Mouse (Mus musculus) right cerebral cortex, adult 2 months (tissue): Measurements from ENCODE around the gene Clps.

Source experiments
- DNase-seq, 2 experiments: peaks; one replicate each; pipeline ENCODE4 v3.0.0; 2021 to 2022; ENCODE audit warnings: low spot score in 2 of 2

The Clps gene

DNA sequence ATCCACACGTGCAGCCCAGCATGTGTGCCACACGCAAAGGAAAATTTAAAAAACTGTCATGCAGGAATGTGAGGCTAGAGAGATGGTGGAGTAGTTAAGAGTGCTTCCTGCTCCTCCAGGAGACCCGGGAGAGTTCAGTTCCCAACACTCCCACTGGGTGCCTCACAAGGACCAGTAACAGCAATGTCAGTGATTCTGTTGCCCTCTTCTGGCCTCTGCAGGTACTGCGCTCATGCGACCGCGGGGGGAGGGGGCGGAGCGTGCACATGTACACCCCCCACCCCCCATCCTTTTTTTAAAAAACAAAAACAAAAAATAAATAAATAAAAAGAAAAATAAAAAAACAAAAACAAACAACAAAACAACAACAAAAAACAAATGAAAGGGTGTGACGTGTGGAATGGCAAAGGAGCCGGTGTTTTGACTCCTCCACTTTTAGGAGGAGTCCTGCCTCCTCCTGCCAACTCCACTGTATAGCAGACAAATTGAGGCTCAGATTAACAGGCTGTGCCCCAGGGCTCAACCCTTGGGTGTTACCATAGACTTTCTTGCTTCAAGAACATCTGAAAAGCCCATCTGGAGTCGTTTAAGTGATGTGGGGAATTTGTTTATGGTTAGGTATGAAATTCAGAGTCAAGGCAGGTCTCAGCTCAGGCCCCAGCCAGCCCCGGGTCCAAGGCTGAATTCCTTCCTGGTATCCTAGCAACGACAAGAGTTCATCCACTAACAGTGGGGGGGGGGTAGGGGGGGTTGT lies 7.3 kb downstream of the Clps start:
- DNase-seq = peak; percentile 77 to 79

DNA sequence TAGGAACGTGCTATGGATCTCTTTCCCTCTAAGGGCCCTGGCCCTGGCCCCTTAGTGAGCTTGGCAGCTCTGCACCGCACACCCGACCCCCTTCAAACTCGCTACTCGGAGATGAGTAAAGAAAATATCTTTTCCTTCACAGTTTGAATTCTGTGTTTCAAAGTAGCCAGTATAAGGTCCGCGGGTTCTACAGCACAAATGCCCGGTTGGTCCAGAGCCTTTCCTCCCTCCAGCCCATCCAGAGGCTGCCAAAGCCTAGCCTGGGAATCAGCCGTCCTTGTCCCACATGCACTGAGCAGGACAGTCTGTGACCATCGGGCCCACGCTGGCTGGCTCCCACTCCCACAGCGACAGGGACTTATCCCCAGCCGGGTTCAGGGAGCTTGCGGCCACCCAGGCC lies 11.5 kb downstream of the Clps start, which contains the start of gene Clpsl2:
Clpsl2 (plus strand) TSS at position 301 of the 400 bp plus-strand sequence.
- no peak for DNase-seq

DNA sequence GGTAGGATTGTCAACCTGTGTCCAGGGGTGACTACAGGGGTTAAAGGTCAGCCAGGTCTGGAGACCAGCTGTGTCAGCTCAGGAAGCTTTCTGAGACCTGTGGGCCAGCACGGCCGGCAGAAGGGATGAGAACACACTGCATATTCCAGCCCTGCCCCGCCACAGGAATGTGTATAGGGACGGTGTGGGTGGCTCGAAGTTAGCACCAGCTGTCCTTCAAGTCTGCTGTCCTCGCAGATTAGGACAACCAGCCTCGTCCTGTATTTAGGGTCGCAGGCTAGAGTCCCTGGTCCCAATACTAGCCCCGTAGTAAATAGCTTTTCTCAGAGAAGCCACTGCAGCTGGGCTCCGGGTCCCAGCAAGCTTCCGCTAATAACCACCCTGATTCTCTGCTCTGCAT lies 12.0 kb downstream of the Clps start:
- DNase-seq = no peak

DNA sequence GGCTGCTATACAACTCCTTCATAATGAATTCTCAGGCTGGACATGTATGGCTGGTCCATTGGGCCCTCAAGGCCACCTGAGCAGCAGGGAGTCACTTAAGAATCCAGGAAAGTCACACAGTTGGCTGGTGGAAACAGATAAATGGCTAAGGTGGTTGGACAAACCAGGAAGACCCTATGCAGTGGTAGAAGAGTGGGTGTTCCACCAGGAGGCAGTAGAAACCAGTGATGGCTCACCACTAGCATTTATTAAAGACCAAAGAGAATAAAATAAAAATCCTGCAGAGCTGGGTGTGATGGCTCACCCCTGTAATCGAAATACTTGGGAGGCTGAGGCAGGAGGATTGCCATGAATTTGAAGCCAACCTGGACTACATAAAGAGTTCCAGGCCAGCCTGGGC lies 13.6 kb downstream of the Clps start:
- no peak for DNase-seq

DNA sequence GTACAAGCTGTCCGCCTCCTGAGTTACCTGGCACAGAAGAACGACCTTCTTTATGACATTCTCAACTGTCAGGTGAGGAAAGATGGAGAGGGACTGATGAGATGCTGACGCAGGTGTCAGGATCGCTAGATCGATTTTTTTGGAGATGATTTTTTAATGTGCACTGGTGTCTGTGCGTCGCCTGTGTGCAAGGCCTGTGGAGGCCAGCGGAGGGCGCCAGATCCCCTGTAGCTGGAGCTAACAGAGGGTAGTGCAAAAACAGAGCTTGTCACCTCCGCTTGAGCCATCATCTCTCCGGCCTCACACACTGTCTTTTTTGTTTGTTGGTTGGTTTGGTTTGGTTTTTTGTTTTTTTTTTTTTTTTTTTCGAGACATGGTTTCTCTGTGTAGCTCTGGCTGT lies 22.7 kb downstream of the Clps start:
- no peak for DNase-seq

DNA sequence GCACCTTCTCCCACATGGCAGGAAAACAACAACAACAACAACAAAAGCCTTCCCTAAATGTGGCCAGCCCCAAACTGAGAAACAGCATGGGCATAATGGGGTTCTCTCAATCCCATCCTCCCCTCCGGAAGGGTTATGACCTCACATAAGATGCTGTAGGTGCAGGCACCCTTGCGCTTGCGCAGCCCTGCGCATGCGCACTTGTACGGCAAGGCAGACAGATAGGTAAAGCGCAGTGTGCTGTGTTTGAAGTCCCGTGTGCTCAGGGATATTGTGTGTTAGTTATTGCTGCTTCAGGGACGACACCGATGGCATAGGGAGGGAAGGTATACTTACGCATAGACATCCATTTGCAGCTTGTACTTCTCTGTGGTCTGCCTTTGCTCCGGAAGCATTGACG lies 27.2 kb downstream of the Clps start:
- no peak for DNase-seq

DNA sequence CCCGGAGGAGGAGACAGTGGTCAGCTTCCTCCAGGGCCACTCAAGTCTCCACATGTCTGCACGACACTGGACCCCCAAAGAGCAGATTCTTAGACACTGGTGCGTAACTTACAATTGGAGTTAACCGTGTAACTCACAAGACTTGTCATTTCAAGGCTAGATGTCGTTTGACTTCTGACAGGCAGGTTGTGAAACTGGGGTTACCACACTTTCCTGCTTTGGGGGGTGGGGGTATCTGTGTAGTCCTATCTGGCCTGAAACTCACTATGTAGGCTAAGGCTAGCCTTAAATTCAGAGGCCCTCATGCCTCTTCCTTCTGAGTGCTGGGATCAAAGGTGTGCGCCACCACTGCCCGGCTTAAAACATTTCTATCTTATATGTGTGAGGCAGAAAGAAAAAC lies 28.0 kb downstream of the Clps start:
- DNase-seq = no peak

DNA sequence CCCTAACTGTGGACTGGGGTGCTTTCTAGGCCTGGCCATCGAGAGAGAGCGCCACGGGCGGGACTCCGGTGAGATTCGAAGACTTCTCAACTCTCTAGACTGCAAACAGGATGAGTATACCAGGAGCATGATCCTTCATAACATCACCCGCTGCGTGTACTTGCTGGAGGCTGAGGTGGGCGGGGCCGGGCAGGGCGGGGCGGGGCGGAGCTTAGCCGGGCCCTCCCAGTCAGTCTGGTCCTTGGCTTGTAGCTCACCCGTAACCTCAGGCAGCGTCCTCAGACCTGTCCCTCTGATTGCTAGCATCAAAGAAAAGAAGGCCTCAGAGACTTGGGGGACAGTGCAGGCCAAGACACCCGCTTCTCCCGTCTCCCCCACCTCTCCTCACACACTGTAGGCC lies 28.6 kb downstream of the Clps start:
- no peak for DNase-seq

DNA sequence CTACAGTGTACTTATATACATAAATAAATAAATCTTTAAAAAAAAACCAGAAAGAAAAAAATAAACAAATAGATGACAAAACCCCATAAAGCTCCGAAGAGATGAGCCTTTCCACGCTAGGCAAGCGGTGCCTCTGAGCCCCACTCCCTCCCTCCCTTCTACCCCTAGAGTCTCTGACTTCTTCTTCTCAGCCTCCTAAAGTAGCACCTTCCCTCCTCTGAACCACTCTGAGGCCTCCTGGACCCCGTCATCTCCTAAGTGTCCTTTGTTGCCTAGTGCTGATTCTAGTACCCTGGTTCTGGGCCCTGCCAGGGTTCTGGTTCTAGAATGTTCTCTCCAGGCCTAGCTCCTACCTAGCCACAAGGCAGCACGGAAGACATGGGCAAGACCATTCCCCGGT lies 30.1 kb downstream of the Clps start, which contains the start of gene Armc12:
Armc12 (plus strand) TSS at position 301 of the 400 bp plus-strand sequence.
- DNase-seq = no peak

DNA sequence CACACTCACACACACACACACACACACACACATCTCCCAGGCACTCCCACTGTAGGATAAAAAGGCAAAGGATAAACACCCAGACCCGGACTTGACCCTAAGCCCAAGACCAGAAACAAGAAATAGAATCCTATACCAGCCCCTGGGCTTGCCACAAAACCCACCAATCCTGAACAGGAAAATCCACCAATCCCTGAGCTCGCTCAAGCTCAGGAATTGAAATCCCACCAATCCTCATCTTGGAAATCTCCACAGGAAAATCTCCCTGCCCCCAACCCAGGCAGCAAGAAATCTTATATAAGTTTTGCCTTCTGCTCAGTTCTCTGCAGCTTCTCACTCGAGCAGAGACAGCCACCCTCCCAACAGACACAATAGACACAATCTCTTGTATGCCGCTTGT lies 31.4 kb downstream of the Clps start:
- no peak for DNase-seq

DNA sequence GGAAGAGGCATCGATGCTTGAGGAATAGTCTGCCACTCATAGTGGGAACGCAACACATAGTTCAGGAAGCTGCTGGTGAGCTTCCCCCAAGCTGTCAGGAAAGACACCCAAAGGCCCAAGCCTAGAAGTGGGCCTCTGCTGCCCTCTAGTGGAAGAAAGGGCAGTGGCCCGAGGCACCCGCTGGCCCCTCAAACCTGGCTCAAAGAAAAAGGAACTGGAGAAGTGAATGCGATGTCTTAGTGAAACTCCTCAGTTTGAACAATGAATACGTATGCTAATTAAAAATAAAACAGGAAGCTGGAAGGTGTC lies 32.6 kb downstream of the Clps start:
- DNase-seq = peak; percentile 89 to 91

DNA sequence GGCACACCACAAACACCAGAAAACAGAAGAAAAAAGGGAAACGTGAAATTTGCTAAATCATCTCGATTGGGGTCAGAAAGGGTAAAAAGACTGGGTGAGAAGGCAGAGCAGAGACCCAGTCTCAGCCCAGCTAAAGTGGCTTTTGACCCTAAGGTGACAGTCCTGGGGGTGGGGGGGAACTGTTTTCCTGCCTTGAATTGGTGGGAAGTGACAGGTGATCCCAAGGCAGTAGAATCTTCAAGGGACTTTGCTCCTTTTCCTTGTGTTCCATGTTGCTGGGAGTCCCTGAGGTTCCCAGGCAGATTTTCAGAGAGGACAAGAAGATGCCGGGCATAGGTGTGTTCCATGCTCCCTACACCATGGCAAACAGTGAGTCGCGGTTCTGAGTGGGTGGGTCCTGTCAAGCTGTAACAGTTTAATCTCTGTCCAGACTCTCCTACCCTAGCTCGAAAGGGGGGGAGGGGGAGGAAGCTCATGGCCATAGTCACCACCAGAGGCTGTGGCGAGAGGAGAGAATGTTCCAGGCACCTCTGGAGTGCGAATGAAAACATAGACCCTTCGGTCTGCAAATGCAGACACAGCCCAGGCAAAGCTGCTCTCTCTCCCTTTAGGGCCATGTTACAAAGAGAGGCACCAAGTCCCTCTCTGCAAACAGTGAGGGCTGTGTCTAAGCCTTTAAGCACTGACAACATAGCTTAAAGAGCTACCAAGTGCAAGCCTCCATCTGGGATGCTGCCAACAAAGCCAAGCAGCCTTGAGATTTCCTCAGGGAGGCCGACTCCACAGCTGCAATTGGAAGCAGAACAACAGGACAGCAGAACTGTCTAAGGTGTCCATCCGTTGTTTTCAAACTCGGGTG lies 33.2 kb downstream of the Clps start:
- DNase-seq = no peak

DNA sequence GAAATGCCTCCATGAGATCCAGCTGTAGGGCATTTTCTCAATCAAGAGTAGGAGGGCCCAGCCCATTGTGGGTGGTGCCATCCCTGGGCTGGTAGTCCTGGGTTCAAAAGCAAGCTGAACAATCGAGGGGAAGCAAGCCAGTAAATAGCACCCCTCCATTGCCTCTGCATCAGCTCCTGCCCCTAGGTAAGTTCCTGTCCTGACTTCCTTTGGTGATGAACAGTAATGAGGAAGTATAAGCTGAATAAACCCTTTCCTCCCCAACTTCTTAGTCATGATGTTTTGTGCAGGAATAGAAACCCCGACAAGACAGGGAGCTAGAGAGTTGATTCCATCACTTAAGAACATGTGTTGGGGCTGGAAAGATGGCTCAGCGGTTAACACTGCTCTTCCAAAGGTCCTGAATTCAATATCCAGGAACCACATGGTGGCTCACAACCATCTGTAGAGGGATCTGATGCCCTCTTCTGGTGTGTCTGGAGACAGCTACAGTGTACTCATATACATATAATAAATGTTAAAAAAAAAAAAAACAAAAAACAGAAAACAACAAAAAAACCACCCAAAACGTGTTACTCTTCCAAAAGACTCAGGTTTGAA lies 35.6 kb downstream of the Clps start:
- no peak for DNase-seq

DNA sequence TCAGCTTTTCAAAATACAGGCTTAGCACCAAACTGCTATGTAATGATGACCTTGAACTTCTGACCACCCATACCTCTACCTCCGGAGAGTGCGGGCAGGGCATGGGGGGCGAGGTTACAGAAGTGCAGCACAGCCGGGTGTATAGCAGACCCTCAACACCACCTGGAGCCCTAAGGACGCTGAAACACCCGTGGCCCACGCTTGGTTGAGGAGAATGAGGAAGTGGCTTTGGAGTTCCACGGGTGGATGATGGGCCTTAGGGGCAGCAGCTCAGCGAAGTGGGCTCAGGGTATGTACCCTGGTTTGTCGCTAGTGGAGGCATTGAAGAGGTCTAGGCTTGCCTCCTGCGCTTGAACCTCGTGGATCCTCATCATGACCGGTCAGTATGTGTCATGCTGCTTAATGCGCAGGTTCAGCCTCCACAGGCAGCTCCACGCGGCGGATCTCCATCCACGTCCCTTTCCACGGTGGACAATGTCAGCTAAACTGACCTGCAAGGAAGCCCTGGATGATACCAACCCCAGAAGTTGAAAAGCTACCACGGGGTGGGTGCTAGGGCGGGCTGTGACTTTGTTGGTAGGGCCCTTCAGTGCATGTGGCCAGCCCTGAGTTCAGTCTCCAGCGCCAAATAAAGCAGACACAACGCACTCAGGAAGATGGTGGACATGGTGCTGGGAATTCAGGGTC lies 36.4 kb downstream of the Clps start:
- no peak for DNase-seq

DNA sequence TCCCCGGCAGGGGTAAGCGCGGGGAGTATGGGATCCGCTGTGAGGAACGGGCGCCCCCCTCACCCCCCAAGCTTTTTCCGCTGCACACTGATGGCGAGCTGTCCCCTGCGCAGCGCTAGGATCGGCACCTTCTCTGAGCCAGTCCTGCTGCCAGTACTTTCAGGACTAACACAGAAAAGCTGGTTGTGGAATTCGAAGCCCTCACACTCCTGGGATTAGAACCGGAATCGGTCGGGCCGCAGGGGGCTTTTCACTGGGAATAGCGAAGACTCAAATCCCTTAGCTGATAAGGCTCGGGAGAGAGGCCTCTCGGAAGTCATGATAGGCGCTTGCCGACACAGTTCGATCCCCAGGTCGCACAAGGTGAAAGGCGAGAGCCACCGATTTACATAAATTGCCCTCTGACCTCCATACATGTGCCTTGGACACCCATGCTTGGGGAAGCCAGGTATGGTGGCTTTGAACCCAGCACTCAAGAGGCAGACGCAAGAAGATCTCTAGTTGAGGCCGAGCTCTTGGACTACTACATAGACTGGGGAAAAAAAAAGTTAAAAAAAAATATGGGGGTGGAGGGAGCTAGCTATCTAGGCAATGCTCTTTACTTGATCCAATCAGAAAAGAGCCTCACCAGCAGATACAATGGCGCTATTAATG lies 37.1 kb downstream of the Clps start:
- peak in 1 of 2 experiments; percentile 71 for DNase-seq

DNA sequence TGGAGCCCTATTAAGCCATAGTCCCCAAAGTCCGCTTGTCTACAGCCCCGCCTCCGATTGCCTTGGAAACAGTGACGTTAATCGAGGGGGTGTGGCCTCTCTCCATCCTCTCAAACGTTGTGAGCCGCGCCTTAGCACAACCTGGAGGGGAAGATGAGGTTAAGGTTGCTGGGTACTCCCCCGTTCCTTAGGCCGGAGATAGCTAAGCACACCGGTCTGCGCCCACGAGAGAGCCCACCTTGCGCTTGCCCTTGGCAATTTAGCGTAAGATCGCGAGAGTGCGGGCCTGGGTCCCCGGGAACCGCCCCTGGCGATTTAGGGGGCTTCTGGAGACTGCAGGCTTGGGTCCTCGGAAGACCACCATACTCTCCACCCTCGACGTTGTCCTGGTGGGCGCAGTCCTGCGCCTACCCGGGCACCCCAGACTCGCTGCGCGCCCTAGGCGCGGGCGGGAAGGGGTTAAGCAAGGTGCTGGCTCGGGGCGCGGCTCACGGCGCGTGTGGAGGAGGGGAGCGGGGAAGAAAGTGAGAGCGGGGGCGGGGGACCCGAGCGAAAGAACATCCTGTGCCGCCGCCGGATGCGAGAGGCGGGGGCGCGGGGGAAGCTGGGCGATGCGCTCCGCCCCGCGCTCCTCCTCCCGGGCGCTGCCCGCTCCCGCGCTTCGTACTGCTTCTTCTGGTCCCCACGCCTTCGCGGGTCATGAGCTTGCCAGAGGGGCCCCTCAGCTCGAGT lies 37.8 kb downstream of the Clps start:
- DNase-seq = peak; percentile 94 to 98

DNA sequence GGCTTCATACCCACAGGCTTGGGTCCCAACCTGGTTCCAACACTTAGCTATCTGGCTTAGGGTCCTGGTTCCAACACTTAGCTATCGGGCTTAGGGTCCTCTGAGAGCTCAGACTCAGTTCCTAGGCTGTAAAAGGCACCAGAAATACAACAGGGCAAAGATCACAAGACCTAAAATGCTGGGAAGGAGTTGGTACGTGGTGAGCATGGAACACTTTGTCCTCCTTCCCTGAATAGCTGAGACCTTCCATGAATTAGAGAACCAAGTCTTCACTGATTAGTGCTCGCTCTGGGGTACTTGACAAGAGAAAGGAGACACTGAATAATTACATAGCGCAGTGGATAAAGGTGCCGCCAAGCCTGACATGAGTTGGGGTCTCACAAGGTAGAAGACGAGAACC lies 38.6 kb downstream of the Clps start:
- no peak for DNase-seq

DNA sequence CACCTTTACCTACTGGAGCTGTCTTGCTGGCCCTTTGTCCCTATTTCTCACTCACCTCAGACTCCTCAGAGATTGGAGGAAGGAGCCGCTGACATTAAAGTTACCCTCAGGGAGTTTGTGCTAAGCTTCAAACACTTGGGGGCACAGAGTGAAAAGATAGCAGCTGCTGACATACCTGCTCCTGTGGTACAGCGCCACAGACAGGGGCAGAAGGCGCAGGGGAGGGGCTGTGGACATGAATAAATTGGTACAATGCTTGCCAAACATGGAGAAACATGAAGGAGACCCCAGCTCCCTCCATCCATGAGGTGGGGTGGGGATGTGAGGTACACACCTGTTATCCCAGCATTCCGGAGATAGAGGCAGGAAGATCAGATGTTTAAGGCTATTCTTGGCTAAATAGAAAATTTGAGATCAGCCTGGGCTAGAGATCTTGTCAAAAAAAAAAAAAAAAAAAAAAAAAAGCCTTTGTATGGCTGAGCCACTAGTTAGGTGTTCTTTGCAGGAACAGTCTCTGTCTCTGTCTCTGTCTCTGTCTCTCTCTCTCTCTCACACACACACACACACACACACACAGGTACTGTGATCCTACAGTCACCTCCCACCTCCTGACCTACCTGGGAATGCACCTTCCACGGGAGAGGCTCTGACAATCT lies 39.4 kb downstream of the Clps start:
- no peak for DNase-seq

DNA sequence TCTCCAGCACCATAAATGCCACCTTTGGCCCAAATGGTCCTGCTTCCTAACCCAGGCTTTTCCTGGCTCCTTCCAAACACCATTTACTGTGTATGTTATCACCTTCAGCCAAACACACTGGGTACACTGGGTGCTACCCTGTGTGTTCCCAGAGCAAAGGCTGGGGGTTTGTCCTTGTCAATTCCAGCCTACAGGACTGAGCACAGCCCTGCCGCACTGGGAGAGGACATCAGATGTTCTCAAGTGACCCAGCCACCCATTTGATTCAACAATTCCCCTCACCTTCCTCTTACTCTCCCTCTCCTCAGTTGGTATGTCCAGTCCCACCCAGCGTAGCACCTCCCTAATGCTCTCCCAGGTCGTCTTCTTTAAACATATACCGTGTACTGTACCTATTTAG lies 40.0 kb downstream of the Clps start:
- no peak for DNase-seq

DNA sequence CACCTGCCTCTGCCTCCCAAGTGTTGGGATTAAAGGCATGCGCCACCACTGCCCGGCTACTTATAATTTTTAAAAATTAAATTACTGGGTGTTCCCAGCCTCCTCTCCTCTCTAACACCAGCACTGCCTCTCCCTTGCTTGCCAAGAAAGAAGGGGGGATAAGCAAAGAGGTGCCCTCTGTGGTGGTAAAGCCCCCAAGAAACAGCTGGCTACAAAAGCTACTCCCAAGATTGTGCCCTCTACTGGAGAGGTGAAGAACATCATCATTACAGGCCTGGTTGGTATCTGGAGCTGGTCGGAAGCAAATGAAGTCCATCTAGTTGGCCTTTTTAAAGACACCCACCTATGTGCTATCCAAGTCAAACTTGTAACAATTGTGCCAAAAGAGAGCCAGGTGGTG lies 40.7 kb downstream of the Clps start:
- DNase-seq = no peak
